19 mouse cellular contexts compared by ENCODE assay signal in genomic region chr10:75237166-75237565, GRCm38 (mm10). TPM values are rescaled to one million over a fixed set of nuclear protein-coding genes. Genes with fewer than 3 reads are reported as not detected.
DNase-seq lines count a peak whose midpoint lies in the region; ATAC-seq lines count a peak whose summit lies in the region.
"Had no signal": no experiment of that assay in that cellular context is flagged by ENCODE, and none has a peak within 500 bp of the region (broad histone marks: within the 10 kb centered on the region; RNA-seq: fewer than 3 reads in every experiment).

No protein-coding gene starts in this region.

- no peaks in the 10 kb centered on the region for H3K27me3 ChIP-seq in midbrain, embryonic 11.5 days (ENCODE audit: control insufficient read depth, insufficient read depth, low read length)
- no peaks in the 10 kb centered on the region for H3K27me3 ChIP-seq in midbrain, embryonic 13.5 days
- H3K27me3 ChIP-seq: CH12.LX, Patski had no signal

- no peaks in the 10 kb centered on the region; the same call in 1 of the 2 replicates for H3K36me3 ChIP-seq in midbrain, embryonic 11.5 days (ENCODE audit: control insufficient read depth, insufficient read depth, low read length)
- peaks cover 40% of the 10 kb centered on the region for H3K36me3 ChIP-seq in midbrain, embryonic 13.5 days

- no peak overlapping the region for H3K9ac ChIP-seq in midbrain, embryonic 11.5 days (ENCODE audit: low read length)
- H3K9ac ChIP-seq in midbrain, embryonic 13.5 days (replicated peaks), result no peak overlapping the region

- peak; percentile 64 for DNase-seq in heart, adult 11 months
- DNase-seq in heart, adult 9 months (ENCODE audit: low spot score in 2 of 2), result no peak
- peak; percentile 56 for DNase-seq in midbrain, embryonic 11.5 days (ENCODE audit: low spot score, missing footprints)
- DNase-seq: adrenal gland, adult 2 months; adrenal gland, adult 8-10 months; adrenal gland, postnatal 10 days; adrenal gland, postnatal 14 days; adrenal gland, postnatal 25 days; adrenal gland, postnatal 36 days; B cell, adult 2 months; cerebellum, adult 11 months; cerebellum, adult 11-12 months; cerebellum, adult 18-20 months had no signal

- H3K4me1 ChIP-seq in midbrain, embryonic 11.5 days (ENCODE audit: control insufficient read depth, insufficient read depth, low read length), result no peaks in the 10 kb centered on the region
- no peaks in the 10 kb centered on the region for H3K4me1 ChIP-seq in midbrain, embryonic 13.5 days (replicated peaks)

- H3K4me3 ChIP-seq in midbrain, embryonic 11.5 days (ENCODE audit: low read depth, low read length), result no peak overlapping the region
- H3K4me3 ChIP-seq in midbrain, embryonic 13.5 days (replicated peaks), result no peak overlapping the region

- ATAC-seq in midbrain, embryonic 11.5 days (ENCODE audit: low FRiP score), result no peak
- no peak for ATAC-seq in midbrain, embryonic 13.5 days
- ATAC-seq: activated CD4-positive, CD25-positive, alpha-beta regulatory T cell, adult 4 months; CD4-positive, CD25-positive, alpha-beta regulatory T cell, adult 4 months; Patski had no signal

- H3K4me2 ChIP-seq in midbrain, embryonic 11.5 days, result no peak overlapping the region
- no peak overlapping the region for H3K4me2 ChIP-seq in midbrain, embryonic 13.5 days (replicated peaks)

- 97% methylated on average over 2 of the region's 2 CpGs for WGBS in midbrain, embryonic 11.5 days
- 97% methylated on average over 2 of the region's 2 CpGs for WGBS in midbrain, embryonic 13.5 days

- H3K27ac ChIP-seq in midbrain, embryonic 11.5 days (ENCODE audit: low read depth, low read length), result no peak overlapping the region
- H3K27ac ChIP-seq in midbrain, embryonic 13.5 days, result no peak overlapping the region

- no peaks in the 10 kb centered on the region for H3K9me3 ChIP-seq in midbrain, embryonic 11.5 days (ENCODE audit: control insufficient read depth, low read length)
- no peaks in the 10 kb centered on the region for H3K9me3 ChIP-seq in midbrain, embryonic 13.5 days
- H3K9me3 ChIP-seq: G1E had no signal

RNA-seq across cellular contexts. Expression of gene Specc1l, which starts 25.3 kb away (rescaled TPM):
- polyA plus RNA-seq in midbrain, embryonic 11.5 days (2014; fragmentation: Nextera tagmentation; extraction: Ambion mirVana), result 22.8 and 23.2 TPM in 2 replicates
- polyA plus RNA-seq in midbrain, embryonic 13.5 days (2015; fragmentation: Nextera tagmentation; extraction: Ambion mirVana), result 36.7 and 38.7 TPM in 2 replicates

Comparison
In these comparisons a context has a peak if more than half of its experiments do, and no peak if none do; other contexts are left out.
1. DNase-seq: peak in heart, adult 11 months (single experiment) and midbrain, embryonic 11.5 days (single experiment); none in heart, adult 9 months (0 of 2).